Mouse (Mus musculus) CH12.LX (cell line): ENCODE measurements at regions not wholly inside any gene's neighbourhood (a gene's known extent, or its start where the extent isn't known, plus 50 kb on each side); places are given as distances from the start of the nearest gene placed in this dataset.
A peak's percentile ranks its signal among the peaks of the same experiment; 100 is the strongest.

Experiments
- DNase-seq: peaks from one replicate; pipeline ENCODE4 v3.0.0-alpha.2; 2013; ENCODE audit errors: extremely low read depth
- H3K27ac ChIP-seq: 2 replicates; pipeline ENCODE4 v1.5.1; 2012; ENCODE audit warnings: low read depth, mild to moderate bottlenecking, control low read depth, moderate library complexity; ENCODE audit not compliant: insufficient read depth
- H3K27me3 ChIP-seq: replicated peaks from 2 replicates; pipeline ENCODE3; 2012; ENCODE audit warnings: inconsistent platforms
- H3K36me3 ChIP-seq, 2 experiments: replicated peaks in 1 of 2; 2 replicates each; pipeline versions ENCODE3 to v1.6.1; 2012; ENCODE audit warnings: inconsistent platforms in 1 of 2, low read length in 1 of 2, mild to moderate bottlenecking in 1 of 2, mixed read lengths in 1 of 2, moderate library complexity in 1 of 2; ENCODE audit not compliant: control insufficient read depth in 1 of 2, insufficient read depth in 1 of 2
- H3K4me1 ChIP-seq, 2 experiments: 2 replicates each; pipeline ENCODE4 v1.6.1; 2012; ENCODE audit warnings: inconsistent platforms in 1 of 2, moderate library complexity in 1 of 2; ENCODE audit not compliant: insufficient read depth in 2 of 2, control insufficient read depth in 1 of 2
- H3K4me2 ChIP-seq: 2 replicates; pipeline ENCODE4 v1.6.1; 2012; ENCODE audit warnings: low read depth, mild to moderate bottlenecking, control low read depth; ENCODE audit not compliant: poor library complexity, insufficient read depth, severe bottlenecking
- H3K4me3 ChIP-seq, 3 experiments: fragments of 150-350 bp in 1 of 3; sonication (generic) in 1 of 3; replicated peaks in 1 of 3; 2 replicates each; pipeline versions ENCODE3 to v1.5.1; 2011 to 2012; ENCODE audit warnings: low read depth in 2 of 3, low read length in 2 of 3, mild to moderate bottlenecking in 2 of 3, moderate library complexity in 2 of 3, control low read depth in 1 of 3, improper control_type of control experiment in 1 of 3, inconsistent platforms in 1 of 3, mixed read lengths in 1 of 3; ENCODE audit not compliant: poor library complexity in 1 of 3
- H3K79me2 ChIP-seq: replicated peaks from 2 replicates; pipeline ENCODE4 v1.6.1; 2012; ENCODE audit warnings: mild to moderate bottlenecking, moderate library complexity; ENCODE audit not compliant: control insufficient read depth, poor library complexity, insufficient read depth, severe bottlenecking; ENCODE audit errors: extremely low read depth
- H3K9ac ChIP-seq: 2 replicates; pipeline ENCODE4 v1.6.1; 2012; ENCODE audit warnings: low read depth, mild to moderate bottlenecking, control low read depth, moderate library complexity; ENCODE audit not compliant: insufficient read depth
- H3K9me3 ChIP-seq: replicated peaks from 2 replicates; pipeline ENCODE3; 2012; ENCODE audit warnings: low read length, inconsistent platforms, mixed read lengths
- BHLHE40 ChIP-seq: IDR thresholded peaks from 2 replicates; pipeline ENCODE4 v1.6.1; 2011; ENCODE audit warnings: mild to moderate bottlenecking, low read depth, low read length, improper control_type of control experiment
- CHD1 ChIP-seq: IDR thresholded peaks from 2 replicates; pipeline ENCODE4 v1.6.1; 2012; ENCODE audit warnings: low read depth, low read length, improper control_type of control experiment, inconsistent platforms
- CTCF ChIP-seq, 2 experiments: IDR thresholded peaks in 1 of 2; conservative IDR thresholded peaks in 1 of 2; 2 replicates each; pipeline ENCODE4 v1.5.1; 2011 to 2012; ENCODE audit warnings: low read depth in 2 of 2, low read length in 2 of 2, improper control_type of control experiment in 1 of 2, inconsistent platforms in 1 of 2, mild to moderate bottlenecking in 1 of 2, moderate library complexity in 1 of 2
- E2F4 ChIP-seq: IDR thresholded peaks from 2 replicates; pipeline ENCODE4 v1.6.1; 2011; ENCODE audit warnings: low read depth, low read length, improper control_type of control experiment; ENCODE audit not compliant: insufficient replicate concordance
- ELF1 ChIP-seq: IDR thresholded peaks from 2 replicates; pipeline ENCODE4 v1.6.1; 2014; ENCODE audit warnings: low read depth, mild to moderate bottlenecking, inconsistent platforms, low read length, improper control_type of control experiment
- EP300 ChIP-seq: IDR thresholded peaks from 2 replicates; pipeline ENCODE4 v1.6.1; 2011; ENCODE audit warnings: low read length, improper control_type of control experiment
- ETS1 ChIP-seq: conservative IDR thresholded peaks from 2 replicates; pipeline ENCODE4 v1.6.1; 2012; ENCODE audit warnings: low read depth, mild to moderate bottlenecking, inconsistent platforms, low read length, improper control_type of control experiment, moderate library complexity
- GABPA ChIP-seq: IDR thresholded peaks from 2 replicates; pipeline ENCODE4 v1.6.1; 2012; ENCODE audit warnings: low read depth, low read length, improper control_type of control experiment, inconsistent platforms; ENCODE audit not compliant: insufficient replicate concordance
- HCFC1 ChIP-seq: IDR thresholded peaks from 2 replicates; pipeline ENCODE4 v1.6.1; 2012; ENCODE audit warnings: low read depth, mild to moderate bottlenecking, inconsistent platforms, low read length, improper control_type of control experiment
- IRF4 ChIP-seq: IDR thresholded peaks from 2 replicates; pipeline ENCODE4 v1.6.1; 2014; ENCODE audit warnings: low read depth, mild to moderate bottlenecking, inconsistent platforms, low read length, improper control_type of control experiment
- JUN ChIP-seq: IDR thresholded peaks from 2 replicates; pipeline ENCODE4 v1.6.1; 2011; ENCODE audit warnings: low read depth, mild to moderate bottlenecking, low read length, improper control_type of control experiment, moderate library complexity; ENCODE audit not compliant: insufficient read depth
- JUND ChIP-seq: conservative IDR thresholded peaks from 2 replicates; pipeline ENCODE4 v1.6.1; 2011; ENCODE audit warnings: low read depth, low read length, improper control_type of control experiment
- MAFK ChIP-seq: IDR thresholded peaks from 2 replicates; pipeline ENCODE4 v1.6.1; 2011; ENCODE audit warnings: low read length, improper control_type of control experiment; ENCODE audit not compliant: insufficient replicate concordance
- MAX ChIP-seq: IDR thresholded peaks from 2 replicates; pipeline ENCODE4 v1.6.1; 2011; ENCODE audit warnings: low read length, improper control_type of control experiment
- MEF2A ChIP-seq: IDR thresholded peaks from 2 replicates; pipeline ENCODE4 v1.6.1; 2014; ENCODE audit warnings: low read depth, mild to moderate bottlenecking, inconsistent platforms, low read length, improper control_type of control experiment, borderline replicate concordance
- MYC ChIP-seq: IDR thresholded peaks from 2 replicates; pipeline ENCODE4 v1.6.1; 2011; ENCODE audit warnings: low read depth, mild to moderate bottlenecking, improper control_type of control experiment, low read length
- PAX5 ChIP-seq: IDR thresholded peaks from 2 replicates; pipeline ENCODE4 v1.6.1; 2012; ENCODE audit warnings: low read length, inconsistent platforms, mixed read lengths
- RAD21 ChIP-seq: IDR thresholded peaks from 2 replicates; pipeline ENCODE4 v1.6.1; 2011; ENCODE audit warnings: low read depth, mild to moderate bottlenecking, low read length, improper control_type of control experiment, moderate library complexity
- TCF12 ChIP-seq: IDR thresholded peaks from 2 replicates; pipeline ENCODE4 v1.6.1; 2014; ENCODE audit warnings: low read depth, mild to moderate bottlenecking, inconsistent platforms, low read length, improper control_type of control experiment
- UBTF ChIP-seq: IDR thresholded peaks from 2 replicates; pipeline ENCODE4 v1.6.1; 2012; ENCODE audit warnings: low read depth, mild to moderate bottlenecking, inconsistent platforms, low read length, improper control_type of control experiment, moderate library complexity
- USF2 ChIP-seq: conservative IDR thresholded peaks from 2 replicates; pipeline ENCODE4 v1.6.1; 2011; ENCODE audit warnings: low read depth, low read length, improper control_type of control experiment
- ZMIZ1 ChIP-seq: IDR thresholded peaks from 2 replicates; pipeline ENCODE4 v1.6.1; 2012; ENCODE audit warnings: low read depth, mild to moderate bottlenecking, inconsistent platforms, low read length, improper control_type of control experiment
- ZNF384 ChIP-seq: IDR thresholded peaks from 2 replicates; pipeline ENCODE4 v1.6.1; 2012; ENCODE audit warnings: low read depth, low read length, improper control_type of control experiment, inconsistent platforms
- dilution Hi-C: fragments of 300-500 bp; cut with MboI; formaldehyde crosslinking; loops from 2 replicates; pipeline ENCODE4 v1.14.3; 2020; ENCODE audit warnings: low sequenced_read_pairs; ENCODE audit not compliant: extremely low pct_unique_long_range_greater_than_20kb, extremely low pct_ligation_motif_present
- in situ Hi-C: fragments of 300-500 bp; cut with MboI; formaldehyde crosslinking; loops from 3 replicates; pipeline ENCODE4 v1.14.3; 2019; ENCODE audit warnings: low sequenced_read_pairs, low pct_ligation_motif_present, low pct_unique_long_range_greater_than_20kb, mixed read lengths

GRCm38 (mm10) chr12:39697182-39697581, 340.6 kb downstream of the Arl4a start (continued):
- peak; percentile 79 for TF ChIP-seq MAFK
- TF ChIP-seq USF2: no peak
- peak; percentile 58; the same call in 1 of the 2 replicates for TF ChIP-seq MAX
- peak; percentile 48; the same call in 1 of the 2 replicates for TF ChIP-seq MEF2A
- peak; percentile 88 for TF ChIP-seq EP300
- TF ChIP-seq ETS1: peak; percentile 75
- TF ChIP-seq TCF12: peak; percentile 73; the same call in 1 of the 2 replicates
- TF ChIP-seq CHD1: 0 out of 2 replicates have a peak, but pooled peaks have one; percentile 82
- peak; percentile 46; the same call in 1 of the 2 replicates for TF ChIP-seq MYC
- peak; percentile 25; the same call in 1 of the 2 replicates for TF ChIP-seq ELF1
- no peak for TF ChIP-seq JUND

GRCm38 (mm10) chr12:39695322-39695721, 342.5 kb downstream of the Arl4a start:
- H3K36me3 ChIP-seq: no peaks in the 10 kb centered on the region
- no peak overlapping the region for H3K27ac ChIP-seq
- peaks cover 3 to 23% of the 10 kb centered on the region in 2 experiments; a peak in 3 of 4 replicates for H3K4me1 ChIP-seq
- no peak overlapping the region for H3K9ac ChIP-seq
- no peak overlapping the region for H3K4me2 ChIP-seq
- dilution Hi-C loops: no loop called here
- TF ChIP-seq JUND (peak; percentile 86), CHD1 (0 out of 2 replicates have a peak, but pooled peaks have one; percentile 36), ETS1 (peak; percentile 80), MEF2A (peak; percentile 97), USF2 (no peak), ZMIZ1 (no peak), HCFC1 (no peak), GABPA (no peak), UBTF (no peak), MAFK (no peak; the same call in 1 of the 2 replicates), EP300 (peak; percentile 86), RAD21 (no peak), CTCF (conservative IDR thresholded peaks at IDR 0.05 in 1 of 2, IDR thresholded peaks at IDR 0.05 in 1 of 2; ENCODE audit: low read depth in 2 of 2, low read length in 2 of 2) (no peak), ZNF384 (no peak), JUN (peak; percentile 85), E2F4 (no peak), PAX5 (no peak), IRF4 (peak; percentile 87), BHLHE40 (peak; percentile 58)
- no peaks in the 10 kb centered on the region for H3K9me3 ChIP-seq
- in situ Hi-C loops: no loop called here
- no peaks in the 10 kb centered on the region for H3K79me2 ChIP-seq
- peak; percentile 63 for DNase-seq
- no peaks in the 10 kb centered on the region for H3K27me3 ChIP-seq
- no peak overlapping the region for H3K4me3 ChIP-seq
